Mouse (Mus musculus) myocyte (in vitro differentiated cells): ENCODE data around the gene Maz.
A peak's percentile ranks its signal among the peaks of the same experiment; 100 is the strongest.

Experiments used
- CEBPB ChIP-seq: IDR thresholded peaks from 2 replicates; pipeline ENCODE4 v1.6.1; 2011; ENCODE audit warnings: mild to moderate bottlenecking, moderate library complexity; ENCODE audit not compliant: poor library complexity, insufficient read depth, severe bottlenecking
- E2F4 ChIP-seq: IDR thresholded peaks from one replicate; pipeline ENCODE4 v1.6.1; 2011; ENCODE audit warnings: mild to moderate bottlenecking, control low read depth, moderate library complexity; ENCODE audit not compliant: insufficient read depth
- MAX ChIP-seq: IDR thresholded peaks from one replicate; pipeline ENCODE4 v1.6.1; 2011; ENCODE audit warnings: low read depth, mild to moderate bottlenecking, control low read depth
- MYOD1 ChIP-seq, 3 experiments: IDR thresholded peaks; one replicate each; pipeline ENCODE4 v1.6.1; 2011; ENCODE audit warnings: control low read depth in 2 of 3, low read depth in 2 of 3, mild to moderate bottlenecking in 2 of 3, moderate library complexity in 1 of 3; ENCODE audit not compliant: insufficient read length in 2 of 3, control insufficient read depth in 1 of 3
- POLR2A ChIP-seq: IDR thresholded peaks from one replicate; pipeline ENCODE4 v1.6.1; 2011; ENCODE audit warnings: low read depth, mild to moderate bottlenecking, control low read depth, moderate library complexity; ENCODE audit not compliant: insufficient read length
- POLR2AphosphoS2 ChIP-seq: IDR thresholded peaks from one replicate; pipeline ENCODE4 v1.6.1; 2011; ENCODE audit warnings: low read depth, control low read depth; ENCODE audit not compliant: insufficient read length
- REST ChIP-seq: IDR thresholded peaks from one replicate; pipeline ENCODE4 v1.6.1; 2011; ENCODE audit warnings: mild to moderate bottlenecking, control low read depth, moderate library complexity; ENCODE audit not compliant: insufficient read depth, insufficient read length
- TCF12 ChIP-seq: IDR thresholded peaks from one replicate; pipeline ENCODE4 v1.6.1; 2011; ENCODE audit warnings: mild to moderate bottlenecking, control low read depth; ENCODE audit not compliant: poor library complexity, insufficient read depth, severe bottlenecking
- TCF3 ChIP-seq: IDR thresholded peaks from one replicate; pipeline ENCODE4 v1.6.1; 2011; ENCODE audit warnings: low read depth, control low read depth; ENCODE audit not compliant: insufficient read length
- USF1 ChIP-seq: IDR thresholded peaks from one replicate; pipeline ENCODE4 v1.6.1; 2011; ENCODE audit warnings: low read depth, mild to moderate bottlenecking, control low read depth, moderate library complexity

DNA sequence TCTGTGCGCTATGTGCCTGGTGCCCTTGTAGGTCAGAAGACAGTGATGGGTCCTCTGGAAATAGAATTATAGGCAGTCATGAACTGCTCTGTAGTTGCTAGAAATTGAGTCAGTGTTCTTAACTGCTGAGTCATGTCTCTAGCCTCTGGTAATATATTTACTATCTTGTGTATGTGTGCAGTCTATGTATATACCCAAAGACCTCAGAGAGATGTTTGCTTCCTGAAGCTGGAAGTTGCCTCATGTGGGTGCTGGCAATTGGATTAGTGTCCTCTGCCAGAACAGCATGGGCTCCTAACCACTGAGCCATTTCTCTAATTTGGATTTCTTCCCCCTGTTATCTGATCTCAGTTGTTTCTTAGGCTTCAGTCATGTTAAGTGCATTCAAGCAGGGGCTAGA, 3.3 kb upstream of the Maz start:
- TF ChIP-seq TCF12 (no peak), POLR2AphosphoS2 (no peak), POLR2A (no peak), TCF3 (no peak), MYOD1 (IDR thresholded peaks at IDR 0.05; ENCODE audit: control insufficient read depth in 1 of 3, insufficient read length in 2 of 3, low read depth in 2 of 3) (no peak), CEBPB (peak; percentile 43; the same call in 1 of the 2 replicates), E2F4 (no peak), MAX (no peak), USF1 (no peak), REST (no peak)
